Mouse (Mus musculus): ENCODE results near the gene Phtf1. TPM values are rescaled to one million over a fixed set of nuclear protein-coding genes. Genes with fewer than 3 reads are reported as not detected.
A peak's percentile ranks its signal among the peaks of the same experiment; 100 is the strongest.

Phtf1 gene
- polyA plus RNA-seq, 1 experiment from 2014 or later = 35.3 TPM

DNA sequence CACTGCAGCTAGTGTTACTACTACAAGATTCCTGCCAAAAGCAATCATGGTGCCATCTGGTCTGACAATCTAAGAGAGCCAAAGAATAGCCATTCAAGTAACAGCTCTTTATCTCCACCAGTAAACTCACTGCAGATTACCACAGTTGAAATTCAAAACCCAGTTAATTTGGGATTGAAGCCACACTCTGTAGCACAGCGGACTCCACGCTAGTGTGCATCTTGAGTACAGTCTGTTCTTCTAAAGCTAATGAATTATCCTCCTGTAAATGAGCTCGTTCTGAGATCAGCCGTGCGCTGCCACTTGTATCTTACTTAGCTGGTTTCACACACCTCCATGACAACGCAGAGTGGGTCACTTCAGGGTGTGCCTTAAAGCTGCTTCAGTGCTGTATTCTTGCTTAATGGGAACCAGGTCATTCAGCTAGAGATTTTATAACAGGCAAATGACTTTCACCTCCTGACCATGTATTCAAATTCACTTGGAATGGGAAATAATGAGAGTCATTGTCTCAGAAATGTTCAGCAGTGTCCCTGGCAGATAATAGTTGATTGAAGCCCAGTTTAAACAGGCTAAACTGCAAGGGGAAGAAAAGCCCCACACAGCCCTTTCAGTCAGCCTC lies 91.2 kb downstream of the Phtf1 start:
- ATAC-seq = peak; percentile 96
- Histone ChIP-seq H3K4me2 (ENCODE audit: low read length) (peak overlapping the region; percentile 10; the same call in 1 of the 2 replicates), H3K4me3 (ENCODE audit: low read depth, low read length) (no peak overlapping the region), H3K9me3 (replicated peaks; ENCODE audit: control insufficient read depth, low read length) (no peaks in the 10 kb centered on the region), H3K4me1 (ENCODE audit: control insufficient read depth, insufficient read depth, low read length) (peaks cover 13% of the 10 kb centered on the region; the same call in 1 of the 2 replicates), H3K27me3 (replicated peaks; ENCODE audit: control insufficient read depth, insufficient read depth, low read length) (no peaks in the 10 kb centered on the region), H3K36me3 (ENCODE audit: control insufficient read depth, insufficient read depth, low read length) (no peaks in the 10 kb centered on the region), H3K27ac (ENCODE audit: low read depth, low read length) (peak overlapping the region; percentile 81), H3K9ac (ENCODE audit: low read length) (no peak overlapping the region)
- whole genome bisulfite sequencing = 6% methylated on average over 6 of the region's 6 CpGs
- peak; percentile 94 for DNase-seq (ENCODE audit: low spot score)

GRCm38 (mm10) chr3:104069395-104069794 lies 101.5 kb downstream of the Phtf1 start:
- no peak overlapping the region for H3K9ac ChIP-seq (ENCODE audit: low read length)
- H3K4me3 ChIP-seq (ENCODE audit: low read depth, low read length) = no peak overlapping the region
- no peaks in the 10 kb centered on the region for H3K36me3 ChIP-seq (ENCODE audit: control insufficient read depth, insufficient read depth, low read length)
- H3K27ac ChIP-seq (ENCODE audit: low read depth, low read length) = no peak overlapping the region
- H3K4me1 ChIP-seq (ENCODE audit: control insufficient read depth, insufficient read depth, low read length) = no peaks in the 10 kb centered on the region
- H3K9me3 ChIP-seq (replicated peaks; ENCODE audit: control insufficient read depth, low read length) = no peaks in the 10 kb centered on the region
- no peaks in the 10 kb centered on the region for H3K27me3 ChIP-seq (replicated peaks; ENCODE audit: control insufficient read depth, insufficient read depth, low read length)
- H3K4me2 ChIP-seq (ENCODE audit: low read length) = no peak overlapping the region
- DNase-seq (ENCODE audit: low spot score) = no peak
- no peak for ATAC-seq

Other genes starting within 250 kb of the Phtf1 start
- 5.6 and 6.3 TPM in 2 replicates for gene Olfml3, start 230.1 kb upstream of the Phtf1 start, polyA plus RNA-seq (2014; fragmentation: Nextera tagmentation; extraction: Ambion mirVana)
- gene Gm10964, start 228.7 kb upstream of the Phtf1 start, polyA plus RNA-seq (2014; fragmentation: Nextera tagmentation; extraction: Ambion mirVana) = not detected in 2 replicates
- gene Hipk1, start 176.5 kb upstream of the Phtf1 start, polyA plus RNA-seq (2014; fragmentation: Nextera tagmentation; extraction: Ambion mirVana) = 15.5 and 16.2 TPM in 2 replicates
- gene Dclre1b, start 158.7 kb upstream of the Phtf1 start, polyA plus RNA-seq (2014; fragmentation: Nextera tagmentation; extraction: Ambion mirVana) = 28.0 and 30.6 TPM in 2 replicates
- 25.9 and 26.7 TPM in 2 replicates for gene Ap4b1, start 158.6 kb upstream of the Phtf1 start, polyA plus RNA-seq (2014; fragmentation: Nextera tagmentation; extraction: Ambion mirVana)
- gene Gm43064, start 158.5 kb upstream of the Phtf1 start, polyA plus RNA-seq (2014; fragmentation: Nextera tagmentation; extraction: Ambion mirVana) = 0.18 TPM in 1 of 2 replicates, not detected in the other
- not detected in 2 replicates for gene Bcl2l15, start 135.5 kb upstream of the Phtf1 start, polyA plus RNA-seq (2014; fragmentation: Nextera tagmentation; extraction: Ambion mirVana)
- gene Ptpn22, start 108.3 kb upstream of the Phtf1 start, polyA plus RNA-seq (2014; fragmentation: Nextera tagmentation; extraction: Ambion mirVana) = 0.17 and 0.49 TPM in 2 replicates
- 19.0 and 23.7 TPM in 2 replicates for gene Rsbn1, start 54.0 kb upstream of the Phtf1 start, polyA plus RNA-seq (2014; fragmentation: Nextera tagmentation; extraction: Ambion mirVana)

Data from forebrain, embryonic 14.5 days (tissue).